Mouse (Mus musculus) forebrain, embryonic 13.5 days (tissue): ENCODE results near the gene Pla2g4a. TPM values are rescaled to one million over a fixed set of nuclear protein-coding genes. Genes with fewer than 3 reads are reported as not detected.

Experiments used
- ATAC-seq: fragments of 200-750 bp; cut with Nextera tagmentation; 2 replicates; pipeline ENCODE4 v1.8.0; 2017
- H3K27ac ChIP-seq: fragments of 300-500 bp; sonication (generic); 2 replicates; pipeline ENCODE4 v1.5.1; 2015; ENCODE audit warnings: inconsistent platforms, mild to moderate bottlenecking, moderate library complexity
- H3K27me3 ChIP-seq: fragments of 300-500 bp; sonication (generic); 2 replicates; pipeline ENCODE4 v1.6.1; 2015; ENCODE audit warnings: mild to moderate bottlenecking, inconsistent platforms
- H3K36me3 ChIP-seq: fragments of 300-500 bp; sonication (generic); 2 replicates; pipeline ENCODE4 v1.6.1; 2015; ENCODE audit warnings: mild to moderate bottlenecking, inconsistent platforms; ENCODE audit not compliant: poor library complexity, severe bottlenecking
- H3K4me1 ChIP-seq: fragments of 300-500 bp; sonication (generic); 2 replicates; pipeline ENCODE4 v1.6.1; 2015; ENCODE audit warnings: inconsistent platforms
- H3K4me2 ChIP-seq: fragments of 300-500 bp; sonication (generic); 2 replicates; pipeline ENCODE4 v1.6.1; 2015; ENCODE audit warnings: inconsistent platforms, mild to moderate bottlenecking, moderate library complexity
- H3K4me3 ChIP-seq: fragments of 300-500 bp; sonication (generic); 2 replicates; pipeline ENCODE4 v1.5.1; 2015; ENCODE audit warnings: mild to moderate bottlenecking, inconsistent platforms
- H3K9ac ChIP-seq: fragments of 300-500 bp; sonication (generic); 2 replicates; pipeline ENCODE4 v1.6.1; 2015; ENCODE audit warnings: mild to moderate bottlenecking, inconsistent platforms
- H3K9me3 ChIP-seq: fragments of 300-500 bp; sonication (generic); replicated peaks from 2 replicates; pipeline ENCODE4 v1.6.1; 2016; ENCODE audit warnings: inconsistent platforms
- WGBS: fragments of 180-500 bp; shearing (Covaris S2); methylation state at CpG from one replicate; pipeline ENCODE4 v1.1.7; 2015; 5-methylcytosine and 5-hydroxymethylcytosine counted together
- polyA plus RNA-seq: library from polyadenylated mRNA; unstranded; fragments of >200 nt; fragmentation: Nextera tagmentation; extraction: Ambion mirVana; gene quantifications from 2 replicates; pipeline ENCODE4 v1.2.1, GENCODE M21; 2015

Pla2g4a gene
- polyA plus RNA-seq, 1 experiment from 2014 or later: 1.1 TPM

DNA sequence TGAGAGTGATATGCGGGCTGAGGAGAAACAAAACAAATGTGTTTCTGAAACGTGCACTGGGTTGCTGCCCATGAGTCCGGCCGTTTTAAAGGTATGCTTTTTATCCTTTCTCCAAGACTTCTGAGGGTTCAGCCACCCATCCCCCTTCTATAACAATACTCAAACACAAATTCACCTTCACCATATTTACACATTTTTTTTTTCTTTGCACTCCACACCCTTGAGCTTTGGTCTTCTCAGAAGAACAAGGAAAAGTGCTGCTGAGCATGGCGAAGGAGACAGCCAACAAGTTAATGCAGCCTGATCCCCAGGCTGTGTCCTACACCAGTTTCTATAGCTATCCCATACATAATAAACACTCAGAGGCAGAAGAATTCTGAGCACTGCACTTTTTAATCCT is 39.8 kb downstream of the Pla2g4a start:
- Histone ChIP-seq H3K9ac (no peak overlapping the region), H3K27me3 (no peaks in the 10 kb centered on the region), H3K9me3 (no peaks in the 10 kb centered on the region), H3K4me2 (no peak overlapping the region), H3K4me3 (no peak overlapping the region), H3K36me3 (no peaks in the 10 kb centered on the region), H3K27ac (no peak overlapping the region), H3K4me1 (no peaks in the 10 kb centered on the region)
- ATAC-seq: no peak
- WGBS: 88% methylated on average over 5 of the region's 5 CpGs

DNA sequence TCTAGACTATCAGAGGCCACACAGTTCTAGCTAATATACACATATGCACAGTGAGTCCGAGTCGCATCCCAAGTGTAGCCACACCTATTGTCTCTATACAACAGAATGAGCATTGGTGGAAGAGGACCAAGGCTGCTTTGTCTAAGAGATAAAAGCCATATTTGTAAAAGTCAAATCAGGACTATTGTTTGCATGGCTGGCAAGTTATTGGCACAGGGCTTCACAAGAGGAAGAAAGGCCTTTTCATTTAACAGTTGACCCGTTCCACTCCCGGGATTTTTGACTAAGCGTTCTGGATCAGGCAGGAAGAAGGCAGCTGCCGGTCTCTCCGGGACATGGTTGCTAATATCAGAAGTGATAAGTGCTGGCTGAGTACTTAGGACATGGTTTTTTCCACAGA is 41.8 kb downstream of the Pla2g4a start:
- Histone ChIP-seq H3K4me2 (no peak overlapping the region), H3K27ac (no peak overlapping the region), H3K36me3 (no peaks in the 10 kb centered on the region), H3K9me3 (no peaks in the 10 kb centered on the region), H3K27me3 (no peaks in the 10 kb centered on the region), H3K4me3 (no peak overlapping the region), H3K9ac (no peak overlapping the region), H3K4me1 (no peaks in the 10 kb centered on the region)
- no peak for ATAC-seq
- 90% methylated on average over 7 of the region's 7 CpGs for WGBS

- H3K36me3 ChIP-seq: no peaks in the 10 kb centered on the region
- H3K4me1 ChIP-seq: no peaks in the 10 kb centered on the region
- no peaks in the 10 kb centered on the region for H3K27me3 ChIP-seq
- no peak overlapping the region for H3K27ac ChIP-seq
- WGBS: 76% methylated on average over 4 of the region's 4 CpGs
- no peak for ATAC-seq
- no peak overlapping the region for H3K4me2 ChIP-seq
- no peaks in the 10 kb centered on the region for H3K9me3 ChIP-seq
- H3K9ac ChIP-seq: no peak overlapping the region
- H3K4me3 ChIP-seq: no peak overlapping the region
These were observed 48.1 kb downstream of the Pla2g4a start for GRCm38 (mm10) chr1:149912984-149913383.

GRCm38 (mm10) chr1:149911050-149911449 is 50.0 kb downstream of the Pla2g4a start:
- no peaks in the 10 kb centered on the region for H3K4me1 ChIP-seq
- H3K4me3 ChIP-seq: no peak overlapping the region
- H3K9me3 ChIP-seq: no peaks in the 10 kb centered on the region
- H3K9ac ChIP-seq: no peak overlapping the region
- H3K27ac ChIP-seq: no peak overlapping the region
- no peak overlapping the region for H3K4me2 ChIP-seq
- no peak for ATAC-seq
- H3K36me3 ChIP-seq: no peaks in the 10 kb centered on the region
- H3K27me3 ChIP-seq: no peaks in the 10 kb centered on the region
- WGBS: 79% methylated on average over 4 of the region's 4 CpGs

GRCm38 (mm10) chr1:149898001-149898625 is 63.0 kb downstream of the Pla2g4a start:
- no peaks in the 10 kb centered on the region for H3K9me3 ChIP-seq
- H3K27ac ChIP-seq: no peak overlapping the region
- H3K27me3 ChIP-seq: no peaks in the 10 kb centered on the region
- no peak overlapping the region for H3K4me2 ChIP-seq
- peaks cover 5% of the 10 kb centered on the region; the same call in 1 of the 2 replicates for H3K4me1 ChIP-seq
- WGBS: 91% methylated on average over 4 of the region's 4 CpGs
- H3K4me3 ChIP-seq: no peak overlapping the region
- H3K36me3 ChIP-seq: no peaks in the 10 kb centered on the region
- H3K9ac ChIP-seq: no peak overlapping the region
- no peak for ATAC-seq

- Histone ChIP-seq H3K4me2 (no peak overlapping the region), H3K27ac (no peak overlapping the region), H3K9ac (no peak overlapping the region), H3K4me3 (no peak overlapping the region), H3K4me1 (peaks cover 5% of the 10 kb centered on the region; the same call in 1 of the 2 replicates), H3K27me3 (no peaks in the 10 kb centered on the region), H3K36me3 (no peaks in the 10 kb centered on the region), H3K9me3 (no peaks in the 10 kb centered on the region)
- WGBS: 42% methylated on average over 5 of the region's 5 CpGs
- ATAC-seq: peak; percentile 95
These were observed 64.5 kb downstream of the Pla2g4a start for GRCm38 (mm10) chr1:149896590-149896989.

GRCm38 (mm10) chr1:149894940-149895339 is 66.2 kb downstream of the Pla2g4a start:
- Histone ChIP-seq H3K4me3 (no peak overlapping the region), H3K27me3 (no peaks in the 10 kb centered on the region), H3K4me1 (peaks cover 5% of the 10 kb centered on the region; the same call in 1 of the 2 replicates), H3K36me3 (no peaks in the 10 kb centered on the region), H3K27ac (no peak overlapping the region), H3K9me3 (no peaks in the 10 kb centered on the region), H3K4me2 (no peak overlapping the region), H3K9ac (no peak overlapping the region)
- ATAC-seq: no peak
- WGBS: 96% methylated on average over 8 of the region's 8 CpGs

DNA sequence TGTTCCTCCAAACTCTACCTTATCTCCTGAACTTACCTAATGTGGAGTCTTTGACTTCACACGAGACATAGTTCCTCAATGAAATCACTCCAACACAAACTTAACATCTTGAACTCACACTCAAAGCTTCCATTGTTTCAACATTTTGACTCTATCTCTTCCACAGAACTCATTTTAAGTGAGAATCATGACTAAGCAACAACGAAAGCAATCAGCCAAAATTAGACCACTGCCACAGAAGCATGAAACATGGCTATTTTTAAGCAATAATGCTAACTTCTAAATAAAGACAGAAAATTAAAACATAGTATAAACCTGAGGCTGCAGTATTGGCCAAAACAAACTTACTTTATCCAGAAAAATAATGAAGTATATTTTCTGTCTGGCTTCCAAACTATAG is 67.2 kb downstream of the Pla2g4a start:
- ATAC-seq: no peak
- Histone ChIP-seq H3K27ac (no peak overlapping the region), H3K4me2 (no peak overlapping the region), H3K9ac (no peak overlapping the region), H3K4me1 (peaks cover 5% of the 10 kb centered on the region; the same call in 1 of the 2 replicates), H3K27me3 (no peaks in the 10 kb centered on the region), H3K4me3 (no peak overlapping the region), H3K36me3 (no peaks in the 10 kb centered on the region), H3K9me3 (no peaks in the 10 kb centered on the region)
- WGBS: 83% methylated on average over 2 of the region's 2 CpGs

DNA sequence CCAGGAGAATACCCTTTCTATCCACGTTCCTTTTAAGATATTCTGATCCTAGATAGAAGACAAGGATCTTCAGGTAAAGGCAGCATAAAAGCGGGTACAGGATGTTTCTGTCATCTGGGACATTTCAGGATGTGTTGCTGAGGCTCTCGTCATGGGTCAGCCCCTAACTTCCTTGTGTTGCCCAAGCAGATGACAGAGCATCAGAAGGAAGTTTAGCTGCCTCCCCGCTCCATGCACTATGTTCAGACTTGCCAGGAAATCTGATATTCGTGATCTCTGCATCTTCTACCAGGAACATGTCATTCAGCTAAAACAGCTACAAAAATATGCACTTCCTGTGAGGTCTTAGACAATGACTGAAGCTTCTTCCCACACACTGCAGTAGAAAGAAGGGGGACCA is 70.0 kb downstream of the Pla2g4a start:
- no peak for ATAC-seq
- no peak overlapping the region for H3K4me3 ChIP-seq
- WGBS: 84% methylated on average over 5 of the region's 5 CpGs

GRCm38 (mm10) chr1:149882419-149883025 is 78.6 kb downstream of the Pla2g4a start:
- H3K27me3 ChIP-seq: no peaks in the 10 kb centered on the region
- no peak overlapping the region for H3K9ac ChIP-seq
- ATAC-seq: peak; percentile 88
- H3K36me3 ChIP-seq: no peaks in the 10 kb centered on the region
- H3K4me3 ChIP-seq: no peak overlapping the region
- no peak overlapping the region for H3K27ac ChIP-seq
- no peaks in the 10 kb centered on the region for H3K9me3 ChIP-seq
- no peak overlapping the region for H3K4me2 ChIP-seq
- 64% methylated on average over 6 of the region's 6 CpGs for WGBS
- H3K4me1 ChIP-seq: no peaks in the 10 kb centered on the region

More for the DNA sequence above, 70.0 kb downstream of the Pla2g4a start:
- Histone ChIP-seq H3K36me3 (no peaks in the 10 kb centered on the region), H3K9ac (no peak overlapping the region), H3K4me2 (no peak overlapping the region), H3K27me3 (no peaks in the 10 kb centered on the region), H3K27ac (no peak overlapping the region), H3K4me1 (0 out of 2 replicates have a peak, but pooled peaks cover 1% of the 10 kb centered on the region), H3K9me3 (no peaks in the 10 kb centered on the region)

DNA sequence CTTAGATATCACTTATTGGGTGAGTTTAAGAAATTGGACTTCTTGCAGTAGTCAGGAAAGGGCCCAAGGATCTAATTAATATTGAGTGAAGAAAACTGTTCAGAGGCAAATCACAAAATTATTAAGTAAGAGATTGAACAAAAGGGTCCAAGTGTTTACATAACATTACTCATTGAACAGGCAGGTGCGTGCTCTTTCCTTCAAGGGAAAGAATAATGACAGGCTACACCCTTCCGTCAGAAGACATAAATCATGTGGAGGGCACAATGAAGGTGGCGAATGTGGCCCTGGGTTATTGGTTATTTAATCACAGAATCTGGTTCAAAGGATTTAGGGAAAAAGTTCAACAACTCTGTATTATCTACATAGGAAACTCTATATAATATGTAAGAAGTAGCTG is 82.9 kb downstream of the Pla2g4a start:
- whole genome bisulfite sequencing: 91% methylated on average over 3 of the region's 3 CpGs

GRCm38 (mm10) chr1:149876502-149876901 is 84.6 kb downstream of the Pla2g4a start:
- no peaks in the 10 kb centered on the region for H3K36me3 ChIP-seq
- H3K4me3 ChIP-seq: no peak overlapping the region
- no peak overlapping the region for H3K9ac ChIP-seq
- no peak overlapping the region for H3K4me2 ChIP-seq
- H3K9me3 ChIP-seq: no peaks in the 10 kb centered on the region
- no peaks in the 10 kb centered on the region for H3K4me1 ChIP-seq
- WGBS: 75% methylated on average over 3 of the region's 3 CpGs
- H3K27ac ChIP-seq: no peak overlapping the region
- H3K27me3 ChIP-seq: no peaks in the 10 kb centered on the region
- no peak for ATAC-seq

More for the DNA sequence above, 82.9 kb downstream of the Pla2g4a start:
- ATAC-seq: no peak
- no peak overlapping the region for H3K4me3 ChIP-seq
- no peaks in the 10 kb centered on the region for H3K36me3 ChIP-seq
- H3K27me3 ChIP-seq: no peaks in the 10 kb centered on the region
- H3K27ac ChIP-seq: no peak overlapping the region
- H3K4me2 ChIP-seq: no peak overlapping the region
- H3K9ac ChIP-seq: no peak overlapping the region
- H3K4me1 ChIP-seq: no peaks in the 10 kb centered on the region
- H3K9me3 ChIP-seq: no peaks in the 10 kb centered on the region

GRCm38 (mm10) chr1:149871625-149872024 is 89.5 kb downstream of the Pla2g4a start:
- Histone ChIP-seq H3K9ac (no peak overlapping the region), H3K36me3 (no peaks in the 10 kb centered on the region), H3K4me2 (no peak overlapping the region), H3K27me3 (no peaks in the 10 kb centered on the region), H3K27ac (no peak overlapping the region), H3K4me1 (no peaks in the 10 kb centered on the region), H3K9me3 (no peaks in the 10 kb centered on the region), H3K4me3 (no peak overlapping the region)
- no peak for ATAC-seq
- 87% methylated on average over 1 of the region's 1 CpGs for WGBS
